Mouse (Mus musculus) megakaryocyte, embryonic 14.5 days (primary cell): ENCODE data around the gene Fignl2.

Source experiments
- FLI1 ChIP-seq: IDR thresholded peaks from 2 replicates; pipeline ENCODE4 v1.6.1; 2012; ENCODE audit warnings: low read length, inconsistent platforms, mixed read lengths
- GATA1 ChIP-seq: IDR thresholded peaks from 3 replicates; pipeline ENCODE4 v1.6.1; 2012; ENCODE audit warnings: mixed read lengths, low read length, inconsistent platforms, borderline replicate concordance

DNA sequence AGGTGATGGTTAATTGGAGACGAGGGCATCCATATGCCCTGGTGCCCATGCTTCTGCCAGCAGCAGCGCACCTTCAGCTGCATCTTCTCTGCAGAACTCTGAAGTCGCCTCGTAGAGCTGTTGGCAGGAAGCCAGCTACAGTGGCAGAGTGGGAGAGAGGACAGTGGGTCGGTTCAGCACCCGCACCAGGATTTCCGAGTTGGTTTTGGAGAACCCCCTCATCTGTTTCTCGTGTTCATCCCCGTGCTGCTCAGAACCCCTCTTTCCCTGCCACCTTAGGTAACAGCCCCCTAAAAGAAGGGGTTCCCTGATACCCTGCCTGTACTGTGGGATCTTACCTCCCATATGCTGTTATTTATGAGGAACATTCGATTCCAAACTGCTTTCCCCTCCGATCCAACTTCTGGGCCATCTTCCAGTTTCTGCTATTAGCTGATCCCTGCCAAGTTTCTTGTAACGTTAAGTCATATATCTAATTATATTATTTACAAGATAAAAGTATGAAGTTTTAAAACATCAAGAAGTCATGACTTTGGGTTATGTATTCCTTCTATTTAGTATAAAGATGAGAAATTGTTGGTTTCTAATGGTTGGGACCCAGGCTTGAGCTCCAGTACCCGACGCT, 69.9 kb downstream of the Fignl2 start:
- TF ChIP-seq GATA1 (no peak), FLI1 (no peak)
